11 mouse cellular contexts compared by ENCODE assay signal in genomic region chr4:32430136-32430535, GRCm38 (mm10).
A peak's percentile ranks its signal among the peaks of the same experiment; 100 is the strongest.
DNase-seq lines count a peak whose midpoint lies in the region; ATAC-seq lines count a peak whose summit lies in the region.
"Had no signal": no experiment of that assay in that cellular context is flagged by ENCODE, and none has a peak within 500 bp of the region (broad histone marks: within the 10 kb centered on the region; RNA-seq: fewer than 3 reads in every experiment).

No protein-coding gene starts in this region.

- WGBS in heart, embryonic 14.5 days: 81% methylated on average over 11 of the region's 11 CpGs
- 89% methylated on average over 11 of the region's 11 CpGs for WGBS in limb, embryonic 10.5 days

- peak overlapping the region in 1 of 2 experiments; percentile 79; a peak in 1 of 4 replicates for H3K27ac ChIP-seq in heart, embryonic 14.5 days (replicated peaks in 1 of 2; ENCODE audit: control insufficient read depth in 1 of 2, insufficient read depth in 1 of 2, low read depth in 2 of 2, low read length in 2 of 2)
- peak overlapping the region; percentile 72; the same call in 1 of the 2 replicates for H3K27ac ChIP-seq in limb, embryonic 10.5 days
- H3K27ac ChIP-seq: liver, embryonic 15.5 days; macrophage had no signal

- DNase-seq in heart, postnatal 4 days: no peak
- DNase-seq in right cerebral cortex, adult 18-20 months: peak; percentile 53
- no peak for DNase-seq in right cerebral cortex, postnatal 4 days
- no peak for DNase-seq in limb, embryonic 10.5 days (ENCODE audit: low spot score)
- DNase-seq in adrenal gland, postnatal 4 days (ENCODE audit: low spot score in 2 of 2): no peak
- no peak for DNase-seq in spleen, adult 18-20 months
- DNase-seq: kidney, postnatal 25 days had no signal

- no peak for ATAC-seq in heart, embryonic 14.5 days (ENCODE audit: insufficient number of reproducible peaks, insufficient read depth, low FRiP score, low read depth)
- ATAC-seq: intestine, postnatal 0 days had no signal

- no peak overlapping the region for H3K9ac ChIP-seq in heart, embryonic 14.5 days (ENCODE audit: low read length)
- H3K9ac ChIP-seq: liver, embryonic 15.5 days had no signal

- no peaks in the 10 kb centered on the region for H3K9me3 ChIP-seq in heart, embryonic 14.5 days (ENCODE audit: control insufficient read depth, low read length)
- H3K9me3 ChIP-seq in limb, embryonic 10.5 days (replicated peaks): no peaks in the 10 kb centered on the region
- H3K9me3 ChIP-seq: liver, embryonic 15.5 days had no signal

- H3K4me3 ChIP-seq in heart, embryonic 14.5 days (ENCODE audit: control insufficient read depth in 1 of 2, insufficient read depth in 1 of 2, low read depth in 1 of 2, low read length in 2 of 2): no peak overlapping the region
- no peak overlapping the region for H3K4me3 ChIP-seq in limb, embryonic 10.5 days
- H3K4me3 ChIP-seq: liver, embryonic 15.5 days had no signal

- no peaks in the 10 kb centered on the region for H3K36me3 ChIP-seq in heart, embryonic 14.5 days (ENCODE audit: control insufficient read depth, insufficient read depth, low read length)
- peaks cover 13% of the 10 kb centered on the region; the same call in 1 of the 2 replicates for H3K36me3 ChIP-seq in limb, embryonic 10.5 days
- H3K36me3 ChIP-seq: liver, embryonic 15.5 days had no signal

- H3K4me2 ChIP-seq in heart, embryonic 14.5 days (ENCODE audit: low read length): peak overlapping the region; percentile 60
- H3K4me2 ChIP-seq: liver, embryonic 15.5 days had no signal

- no peaks in the 10 kb centered on the region for H3K27me3 ChIP-seq in heart, embryonic 14.5 days (ENCODE audit: control insufficient read depth, insufficient read depth, low read length)
- H3K27me3 ChIP-seq in limb, embryonic 10.5 days (ENCODE audit: low read depth, poor library complexity, severe bottlenecking): no peaks in the 10 kb centered on the region
- H3K27me3 ChIP-seq: liver, embryonic 15.5 days had no signal

- peaks cover 12 to 13% of the 10 kb centered on the region in 2 experiments for H3K4me1 ChIP-seq in heart, embryonic 14.5 days (ENCODE audit: control insufficient read depth in 2 of 2, insufficient read depth in 2 of 2, low read length in 2 of 2)
- H3K4me1 ChIP-seq in limb, embryonic 10.5 days: peaks cover 64% of the 10 kb centered on the region
- H3K4me1 ChIP-seq: liver, embryonic 15.5 days had no signal
